In the genomic region with DNA sequence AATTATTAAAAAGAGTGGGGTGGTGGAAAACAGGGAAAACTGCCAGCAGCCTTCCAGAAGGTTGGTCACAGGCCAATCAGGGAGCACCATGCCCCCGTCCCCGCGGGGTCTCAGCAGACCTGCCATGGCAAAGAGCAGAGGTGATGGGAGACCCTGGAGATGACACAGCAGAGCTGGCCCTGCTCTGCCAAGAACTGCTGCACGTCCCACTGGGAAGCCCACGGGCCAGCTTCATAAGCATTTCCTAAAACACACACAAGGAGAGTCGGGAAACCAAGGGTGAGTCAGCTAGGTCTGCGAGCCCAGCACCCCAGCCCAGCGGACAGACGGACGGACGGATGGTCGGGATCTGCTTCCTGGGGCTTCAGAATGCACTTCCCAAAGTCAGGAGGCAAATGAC, we compare ENCODE assay signal across 11 mouse cellular contexts.
DNase-seq lines count a peak whose midpoint lies in the region; ATAC-seq lines count a peak whose summit lies in the region.
"Had no signal": no experiment of that assay in that cellular context is flagged by ENCODE, and none has a peak within 500 bp of the region (broad histone marks: within the 10 kb centered on the region; RNA-seq: fewer than 3 reads in every experiment).

No protein-coding gene starts in this region.

- intact Hi-C loops in heart, postnatal 36 days (cut with DNase I), result no loop called here

- H3K36me3 ChIP-seq in lung, embryonic 16.5 days (ENCODE audit: control insufficient read depth, insufficient read depth, low read length), result no peaks in the 10 kb centered on the region
- H3K36me3 ChIP-seq in intestine, embryonic 15.5 days, result no peaks in the 10 kb centered on the region

- peaks cover 46% of the 10 kb centered on the region for H3K4me1 ChIP-seq in lung, embryonic 16.5 days (replicated peaks; ENCODE audit: control insufficient read depth, insufficient read depth, low read length)
- peaks cover 27% of the 10 kb centered on the region for H3K4me1 ChIP-seq in intestine, embryonic 15.5 days (replicated peaks)

- 0 out of 2 replicates have a peak, but pooled peaks have one; percentile 3 for ATAC-seq in lung, embryonic 16.5 days (ENCODE audit: low read depth)
- ATAC-seq in intestine, embryonic 15.5 days, result no peak

- no peak overlapping the region for H3K4me2 ChIP-seq in lung, embryonic 16.5 days (ENCODE audit: low read depth, low read length)
- H3K4me2 ChIP-seq in intestine, embryonic 15.5 days (replicated peaks), result no peak overlapping the region

- no peak overlapping the region for H3K4me3 ChIP-seq in lung, embryonic 16.5 days (ENCODE audit: low read length)
- no peak overlapping the region for H3K4me3 ChIP-seq in intestine, embryonic 15.5 days (replicated peaks)

- 57% methylated on average over 12 of the region's 12 CpGs for WGBS in lung, embryonic 16.5 days
- WGBS in intestine, embryonic 15.5 days, result 69% methylated on average over 12 of the region's 12 CpGs

- peak; percentile 90 for DNase-seq in heart, adult 11 months
- no peak for DNase-seq in heart, postnatal 36 days
- DNase-seq in lung, adult 18-20 months, result no peak
- peak; percentile 60 to 61 for DNase-seq in cerebellum, postnatal 14 days
- no peak for DNase-seq in right cerebral cortex, adult 18-20 months
- no peak for DNase-seq in layer of hippocampus, adult 9-10 months (ENCODE audit: low spot score)
- DNase-seq: kidney, adult 18-20 months; liver, postnatal 0 days; thymus, postnatal 14 days had no signal

- H3K9ac ChIP-seq in lung, embryonic 16.5 days (ENCODE audit: low read length), result 0 out of 2 replicates have a peak overlapping the region, but pooled peaks have one; percentile 5
- H3K9ac ChIP-seq in intestine, embryonic 15.5 days, result no peak overlapping the region
- H3K9ac ChIP-seq: liver, postnatal 0 days had no signal

- no peaks in the 10 kb centered on the region for H3K27me3 ChIP-seq in lung, embryonic 16.5 days (ENCODE audit: control insufficient read depth, insufficient read depth, low read depth, low read length)
- no peaks in the 10 kb centered on the region for H3K27me3 ChIP-seq in intestine, embryonic 15.5 days (replicated peaks)

- peak overlapping the region; percentile 82 for H3K27ac ChIP-seq in lung, embryonic 16.5 days (ENCODE audit: low read length)
- peak overlapping the region; percentile 79; the same call in 1 of the 2 replicates for H3K27ac ChIP-seq in intestine, embryonic 15.5 days

- H3K9me3 ChIP-seq in lung, embryonic 16.5 days (ENCODE audit: control insufficient read depth, low read length), result no peaks in the 10 kb centered on the region
- H3K9me3 ChIP-seq in intestine, embryonic 15.5 days, result no peaks in the 10 kb centered on the region

Comparison
In these comparisons a context has a peak if more than half of its experiments do, and no peak if none do; other contexts are left out.
1. DNase-seq: peak in heart, adult 11 months (single experiment) and cerebellum, postnatal 14 days (2 of 2); none in heart, postnatal 36 days (0 of 2), lung, adult 18-20 months (0 of 2), right cerebral cortex, adult 18-20 months (single experiment) and layer of hippocampus, adult 9-10 months (single experiment).